Mouse (Mus musculus): ENCODE results near the gene Prkag1. TPM values are rescaled to one million over a fixed set of nuclear protein-coding genes. Genes with fewer than 3 reads are reported as not detected.

Prkag1 gene
- polyA plus RNA-seq, 1 experiment from 2014 or later, result 94.6 TPM

- peaks cover 16% of the 10 kb centered on the region for H3K36me3 ChIP-seq (ENCODE audit: control insufficient read depth, insufficient read depth, low read length)
- 57% methylated on average over 6 of the region's 6 CpGs for WGBS
- no peak for ATAC-seq
- no peaks in the 10 kb centered on the region for H3K9me3 ChIP-seq (ENCODE audit: control insufficient read depth, low read length)
- H3K4me1 ChIP-seq (ENCODE audit: control insufficient read depth, insufficient read depth, low read length), result peaks cover 22% of the 10 kb centered on the region
- no peak overlapping the region for H3K27ac ChIP-seq (ENCODE audit: low read length)
- no peak overlapping the region for H3K9ac ChIP-seq (ENCODE audit: low read depth, low read length)
- no peaks in the 10 kb centered on the region for H3K27me3 ChIP-seq (replicated peaks; ENCODE audit: control insufficient read depth, insufficient read depth, low read length)
- H3K4me3 ChIP-seq (ENCODE audit: low read length), result no peak overlapping the region
- peak overlapping the region; percentile 97; the same call in 1 of the 2 replicates for H3K4me2 ChIP-seq (ENCODE audit: low read depth, low read length)
These were observed 36.0 kb upstream of the Prkag1 start for GRCm38 (mm10) chr15:98867321-98867720.

- Histone ChIP-seq H3K4me1 (ENCODE audit: control insufficient read depth, insufficient read depth, low read length) (peaks cover 22% of the 10 kb centered on the region), H3K4me2 (ENCODE audit: low read depth, low read length) (no peak overlapping the region), H3K36me3 (ENCODE audit: control insufficient read depth, insufficient read depth, low read length) (peaks cover 23% of the 10 kb centered on the region), H3K9me3 (ENCODE audit: control insufficient read depth, low read length) (no peaks in the 10 kb centered on the region), H3K9ac (ENCODE audit: low read depth, low read length) (peak overlapping the region; percentile 11; the same call in 1 of the 2 replicates), H3K27me3 (replicated peaks; ENCODE audit: control insufficient read depth, insufficient read depth, low read length) (no peaks in the 10 kb centered on the region), H3K4me3 (ENCODE audit: low read length) (no peak overlapping the region), H3K27ac (ENCODE audit: low read length) (no peak overlapping the region)
- ATAC-seq, result no peak
- WGBS, result 75% methylated on average over 5 of the region's 5 CpGs
These were observed 35.2 kb upstream of the Prkag1 start for GRCm38 (mm10) chr15:98866501-98866900.

- H3K4me2 ChIP-seq (ENCODE audit: low read depth, low read length), result no peak overlapping the region
- no peaks in the 10 kb centered on the region for H3K27me3 ChIP-seq (replicated peaks; ENCODE audit: control insufficient read depth, insufficient read depth, low read length)
- H3K36me3 ChIP-seq (ENCODE audit: control insufficient read depth, insufficient read depth, low read length), result peaks cover 30% of the 10 kb centered on the region
- H3K9me3 ChIP-seq (ENCODE audit: control insufficient read depth, low read length), result no peaks in the 10 kb centered on the region
- H3K9ac ChIP-seq (ENCODE audit: low read depth, low read length), result 0 out of 2 replicates have a peak overlapping the region, but pooled peaks have one; percentile 11
- peaks cover 22% of the 10 kb centered on the region for H3K4me1 ChIP-seq (ENCODE audit: control insufficient read depth, insufficient read depth, low read length)
- no peak overlapping the region for H3K4me3 ChIP-seq (ENCODE audit: low read length)
- ATAC-seq, result no peak
- H3K27ac ChIP-seq (ENCODE audit: low read length), result no peak overlapping the region
- 96% methylated on average over 8 of the region's 8 CpGs for WGBS
These were observed 34.5 kb upstream of the Prkag1 start for GRCm38 (mm10) chr15:98865771-98866170.

GRCm38 (mm10) chr15:98864951-98865350, 33.6 kb upstream of the Prkag1 start:
- H3K27me3 ChIP-seq (replicated peaks; ENCODE audit: control insufficient read depth, insufficient read depth, low read length), result no peaks in the 10 kb centered on the region
- peaks cover 22% of the 10 kb centered on the region for H3K4me1 ChIP-seq (ENCODE audit: control insufficient read depth, insufficient read depth, low read length)
- H3K9me3 ChIP-seq (ENCODE audit: control insufficient read depth, low read length), result no peaks in the 10 kb centered on the region
- H3K9ac ChIP-seq (ENCODE audit: low read depth, low read length), result no peak overlapping the region
- H3K36me3 ChIP-seq (ENCODE audit: control insufficient read depth, insufficient read depth, low read length), result peaks cover 35% of the 10 kb centered on the region
- H3K4me2 ChIP-seq (ENCODE audit: low read depth, low read length), result no peak overlapping the region
- ATAC-seq, result no peak
- no peak overlapping the region for H3K27ac ChIP-seq (ENCODE audit: low read length)
- H3K4me3 ChIP-seq (ENCODE audit: low read length), result no peak overlapping the region
- WGBS, result 94% methylated on average over 6 of the region's 6 CpGs

- WGBS, result 86% methylated on average over 12 of the region's 12 CpGs
- Histone ChIP-seq H3K9me3 (ENCODE audit: control insufficient read depth, low read length) (no peaks in the 10 kb centered on the region), H3K4me1 (ENCODE audit: control insufficient read depth, insufficient read depth, low read length) (peaks cover 7% of the 10 kb centered on the region), H3K4me2 (ENCODE audit: low read depth, low read length) (no peak overlapping the region), H3K36me3 (ENCODE audit: control insufficient read depth, insufficient read depth, low read length) (peaks cover 38% of the 10 kb centered on the region), H3K9ac (ENCODE audit: low read depth, low read length) (no peak overlapping the region), H3K27me3 (replicated peaks; ENCODE audit: control insufficient read depth, insufficient read depth, low read length) (no peaks in the 10 kb centered on the region), H3K4me3 (ENCODE audit: low read length) (no peak overlapping the region), H3K27ac (ENCODE audit: low read length) (no peak overlapping the region)
- ATAC-seq, result no peak
These were observed 32.2 kb upstream of the Prkag1 start for GRCm38 (mm10) chr15:98863451-98863958.

- Histone ChIP-seq H3K4me1 (ENCODE audit: control insufficient read depth, insufficient read depth, low read length) (no peaks in the 10 kb centered on the region), H3K27ac (ENCODE audit: low read length) (no peak overlapping the region), H3K4me3 (ENCODE audit: low read length) (no peak overlapping the region), H3K9ac (ENCODE audit: low read depth, low read length) (no peak overlapping the region), H3K9me3 (ENCODE audit: control insufficient read depth, low read length) (no peaks in the 10 kb centered on the region), H3K4me2 (ENCODE audit: low read depth, low read length) (no peak overlapping the region), H3K27me3 (replicated peaks; ENCODE audit: control insufficient read depth, insufficient read depth, low read length) (no peaks in the 10 kb centered on the region), H3K36me3 (ENCODE audit: control insufficient read depth, insufficient read depth, low read length) (peaks cover 51% of the 10 kb centered on the region)
- WGBS, result 85% methylated on average over 21 of the region's 21 CpGs
- no peak for ATAC-seq
These were observed 30.5 kb upstream of the Prkag1 start for GRCm38 (mm10) chr15:98861701-98862410.

GRCm38 (mm10) chr15:98860921-98861320, 29.6 kb upstream of the Prkag1 start:
- Histone ChIP-seq H3K9me3 (ENCODE audit: control insufficient read depth, low read length) (no peaks in the 10 kb centered on the region), H3K4me1 (ENCODE audit: control insufficient read depth, insufficient read depth, low read length) (no peaks in the 10 kb centered on the region), H3K4me3 (ENCODE audit: low read length) (no peak overlapping the region), H3K9ac (ENCODE audit: low read depth, low read length) (no peak overlapping the region), H3K36me3 (ENCODE audit: control insufficient read depth, insufficient read depth, low read length) (peaks cover 48% of the 10 kb centered on the region), H3K4me2 (ENCODE audit: low read depth, low read length) (no peak overlapping the region), H3K27me3 (replicated peaks; ENCODE audit: control insufficient read depth, insufficient read depth, low read length) (no peaks in the 10 kb centered on the region), H3K27ac (ENCODE audit: low read length) (no peak overlapping the region)
- ATAC-seq, result no peak
- 93% methylated on average over 18 of the region's 18 CpGs for WGBS

- no peak overlapping the region for H3K4me3 ChIP-seq (ENCODE audit: low read length)
- no peaks in the 10 kb centered on the region for H3K9me3 ChIP-seq (ENCODE audit: control insufficient read depth, low read length)
- H3K4me1 ChIP-seq (ENCODE audit: control insufficient read depth, insufficient read depth, low read length), result no peaks in the 10 kb centered on the region
- no peak overlapping the region for H3K27ac ChIP-seq (ENCODE audit: low read length)
- no peak overlapping the region for H3K9ac ChIP-seq (ENCODE audit: low read depth, low read length)
- H3K27me3 ChIP-seq (replicated peaks; ENCODE audit: control insufficient read depth, insufficient read depth, low read length), result no peaks in the 10 kb centered on the region
- 74% methylated on average over 9 of the region's 9 CpGs for WGBS
- H3K36me3 ChIP-seq (ENCODE audit: control insufficient read depth, insufficient read depth, low read length), result peaks cover 55% of the 10 kb centered on the region
- ATAC-seq, result no peak
- no peak overlapping the region for H3K4me2 ChIP-seq (ENCODE audit: low read depth, low read length)
These were observed 28.2 kb upstream of the Prkag1 start for GRCm38 (mm10) chr15:98859319-98860043.

- Histone ChIP-seq H3K4me1 (ENCODE audit: control insufficient read depth, insufficient read depth, low read length) (peaks cover 5% of the 10 kb centered on the region; the same call in 1 of the 2 replicates), H3K27ac (ENCODE audit: low read length) (no peak overlapping the region), H3K9me3 (ENCODE audit: control insufficient read depth, low read length) (no peaks in the 10 kb centered on the region), H3K27me3 (replicated peaks; ENCODE audit: control insufficient read depth, insufficient read depth, low read length) (no peaks in the 10 kb centered on the region), H3K36me3 (ENCODE audit: control insufficient read depth, insufficient read depth, low read length) (peaks cover 56% of the 10 kb centered on the region), H3K4me2 (ENCODE audit: low read depth, low read length) (no peak overlapping the region), H3K4me3 (ENCODE audit: low read length) (no peak overlapping the region), H3K9ac (ENCODE audit: low read depth, low read length) (no peak overlapping the region)
- WGBS, result 84% methylated on average over 16 of the region's 16 CpGs
- ATAC-seq, result no peak
These were observed 22.9 kb upstream of the Prkag1 start for GRCm38 (mm10) chr15:98854214-98854613.

All from intestine, embryonic 16.5 days (tissue).